Mouse (Mus musculus) kidney, postnatal 0 days (tissue): ENCODE results near the gene Mpnd. TPM values are rescaled to one million over a fixed set of nuclear protein-coding genes. Genes with fewer than 3 reads are reported as not detected.
A peak's percentile ranks its signal among the peaks of the same experiment; 100 is the strongest.
"Not testable (repeated sequence)": the region's sequence is repeated elsewhere in the genome, so short reads cannot be mapped to it uniquely, and the experiment has no call there.

Experiments used
- ATAC-seq: fragments of 200-750 bp; cut with Nextera tagmentation; replicated peaks from 2 replicates; pipeline ENCODE4 v1.8.0; 2017; ENCODE audit warnings: low read depth, moderate number of reproducible peaks, moderate TSS enrichment, moderate library complexity; ENCODE audit not compliant: low FRiP score
- DNase-seq: peaks from one replicate; pipeline ENCODE4 v3.0.0-alpha.2; 2016; ENCODE audit warnings: low spot score
- H3K27ac ChIP-seq: fragments of 300-500 bp; sonication (generic); 2 replicates; pipeline ENCODE4 v1.5.1; 2014; ENCODE audit warnings: mild to moderate bottlenecking
- H3K27me3 ChIP-seq: fragments of 300-500 bp; sonication (generic); 2 replicates; pipeline ENCODE4 v1.6.1; 2014; ENCODE audit warnings: low read length, mixed read lengths; ENCODE audit not compliant: insufficient read depth
- H3K36me3 ChIP-seq: fragments of 300-500 bp; sonication (generic); 2 replicates; pipeline ENCODE4 v1.6.1; 2014; ENCODE audit warnings: low read length, mixed read lengths; ENCODE audit not compliant: insufficient read depth
- H3K4me1 ChIP-seq: fragments of 300-500 bp; sonication (generic); replicated peaks from 2 replicates; pipeline ENCODE4 v1.6.1; 2014; ENCODE audit warnings: antibody characterized with exemption, low read length, mixed read lengths; ENCODE audit not compliant: insufficient read depth
- H3K4me2 ChIP-seq: fragments of 300-500 bp; sonication (generic); 2 replicates; pipeline ENCODE4 v1.6.1; 2014; ENCODE audit warnings: mild to moderate bottlenecking, low read length, moderate library complexity, mixed read lengths
- H3K4me3 ChIP-seq: fragments of 300-500 bp; sonication (generic); replicated peaks from 2 replicates; pipeline ENCODE4 v1.5.1; 2014; ENCODE audit warnings: low read depth, low read length
- H3K9ac ChIP-seq: fragments of 300-500 bp; sonication (generic); 2 replicates; pipeline ENCODE4 v1.6.1; 2014; ENCODE audit warnings: low read depth, low read length
- H3K9me3 ChIP-seq: fragments of 300-500 bp; sonication (generic); replicated peaks from 2 replicates; pipeline ENCODE4 v1.6.1; 2016; ENCODE audit warnings: low read length, inconsistent platforms, mixed read lengths
- CTCF ChIP-seq: IDR thresholded peaks from 2 replicates; pipeline ENCODE4 v1.5.1; 2016; ENCODE audit warnings: antibody characterized with exemption, low read depth, mild to moderate bottlenecking, moderate library complexity
- WGBS: fragments of 180-500 bp; shearing (Covaris S2); extraction: QIAGEN DNeasy Blood & Tissue Kit; methylation state at CpG from one replicate; pipeline ENCODE4 v1.1.7; 2014; 5-methylcytosine and 5-hydroxymethylcytosine counted together
- polyA plus RNA-seq: library from polyadenylated mRNA; unstranded; fragments of >200 nt; fragmentation: Nextera tagmentation; extraction: Ambion mirVana; gene quantifications from 2 replicates; pipeline ENCODE4 v1.2.1, GENCODE M21; 2015

Gene Mpnd
- polyA plus RNA-seq, 1 experiment from 2014 or later, result 83.9 TPM

DNA sequence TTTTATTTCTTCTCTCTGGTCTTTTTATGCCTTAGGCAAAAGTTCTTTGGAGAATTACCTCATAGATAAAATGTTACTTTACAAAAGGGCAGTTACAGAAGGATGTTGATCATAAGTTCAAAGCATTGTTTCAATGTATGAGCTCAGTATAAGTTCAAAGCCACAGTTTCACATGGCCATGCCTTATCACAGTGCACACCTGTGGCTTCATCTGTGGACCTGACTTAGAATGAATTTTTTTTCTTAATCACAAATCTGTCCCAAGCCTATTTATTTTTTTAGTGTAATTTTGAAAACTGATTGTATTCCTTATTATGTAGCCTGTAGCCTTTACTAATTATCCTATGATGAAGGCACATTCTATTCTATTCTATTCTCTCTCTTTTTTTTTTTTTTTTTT lies 49.4 kb downstream of the Mpnd start:
- no peaks in the 10 kb centered on the region for H3K27me3 ChIP-seq
- no peak overlapping the region for H3K9ac ChIP-seq
- no peaks in the 10 kb centered on the region for H3K4me1 ChIP-seq
- no peak overlapping the region for H3K27ac ChIP-seq
- peaks cover 21% of the 10 kb centered on the region for H3K36me3 ChIP-seq
- TF ChIP-seq CTCF, result no peak
- no peak for ATAC-seq
- no peak for DNase-seq
- H3K4me3 ChIP-seq, result no peak overlapping the region
- H3K9me3 ChIP-seq, result no peaks in the 10 kb centered on the region
- no peak overlapping the region for H3K4me2 ChIP-seq

DNA sequence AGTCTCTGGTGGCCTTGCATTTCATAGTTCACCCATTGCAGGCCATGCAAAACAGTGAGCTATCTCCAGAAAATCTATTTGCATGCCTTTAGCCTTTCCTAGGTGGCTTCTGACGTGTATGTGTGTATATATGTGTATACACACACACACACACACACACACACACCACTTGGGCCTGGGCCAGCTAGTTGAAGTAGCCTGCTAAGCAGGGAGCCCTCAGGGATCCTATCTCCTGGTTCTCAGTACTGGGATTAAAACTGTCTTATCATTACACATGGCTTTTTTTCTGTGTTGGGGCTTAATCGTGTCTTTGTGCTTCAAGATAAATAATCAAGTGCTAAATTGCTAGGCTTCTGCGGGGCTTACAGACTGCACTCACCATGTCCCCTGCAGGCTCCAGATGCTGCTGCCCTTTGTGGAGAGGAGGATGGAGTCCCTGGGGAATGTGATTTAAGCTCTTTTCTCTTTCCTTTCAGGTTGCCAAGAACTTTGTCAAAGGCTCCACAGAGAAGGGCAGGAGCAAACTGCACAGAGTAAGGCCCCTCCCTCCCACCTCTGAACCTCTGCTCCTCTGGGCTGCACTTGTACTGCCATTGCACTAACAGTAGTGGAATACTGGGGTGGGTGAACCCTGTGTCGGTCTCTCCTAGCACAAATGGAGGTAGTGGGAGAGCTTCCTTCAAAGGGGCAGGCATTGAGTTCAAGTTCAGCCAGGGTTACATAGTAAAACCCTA lies 50.6 kb downstream of the Mpnd start:
- no peak for ATAC-seq
- no peak for TF ChIP-seq CTCF
- Histone ChIP-seq H3K4me2 (no peak overlapping the region), H3K27ac (no peak overlapping the region), H3K4me1 (no peaks in the 10 kb centered on the region), H3K9ac (no peak overlapping the region), H3K27me3 (no peaks in the 10 kb centered on the region), H3K36me3 (peaks cover 31% of the 10 kb centered on the region), H3K4me3 (no peak overlapping the region), H3K9me3 (no peaks in the 10 kb centered on the region)
- no peak for DNase-seq
- WGBS, result 71% methylated on average over 4 of the region's 4 CpGs

GRCm38 (mm10) chr17:56057381-56058120 lies 52.0 kb downstream of the Mpnd start:
- peak; percentile 11; the same call in 1 of the 2 replicates for TF ChIP-seq CTCF
- peaks cover 45% of the 10 kb centered on the region for H3K36me3 ChIP-seq
- H3K27me3 ChIP-seq, result no peaks in the 10 kb centered on the region
- WGBS, result 83% methylated on average over 11 of the region's 11 CpGs
- no peak for DNase-seq
- ATAC-seq, result no peak
- no peaks in the 10 kb centered on the region for H3K4me1 ChIP-seq
- H3K27ac ChIP-seq, result no peak overlapping the region
- H3K9ac ChIP-seq, result no peak overlapping the region
- H3K4me2 ChIP-seq, result no peak overlapping the region
- no peaks in the 10 kb centered on the region for H3K9me3 ChIP-seq
- H3K4me3 ChIP-seq, result no peak overlapping the region

- no peak overlapping the region for H3K4me3 ChIP-seq
- H3K9ac ChIP-seq, result no peak overlapping the region
- no peaks in the 10 kb centered on the region for H3K9me3 ChIP-seq
- H3K36me3 ChIP-seq, result peaks cover 77% of the 10 kb centered on the region
- WGBS, result 92% methylated on average over 7 of the region's 7 CpGs
- no peak for TF ChIP-seq CTCF
- H3K27me3 ChIP-seq, result no peaks in the 10 kb centered on the region
- DNase-seq (no peak), ATAC-seq (no peak)
- H3K4me2 ChIP-seq, result no peak overlapping the region
- no peak overlapping the region for H3K27ac ChIP-seq
- H3K4me1 ChIP-seq, result no peaks in the 10 kb centered on the region
Measured at GRCm38 (mm10) chr17:56062081-56062480, 56.6 kb downstream of the Mpnd start.

- H3K27me3 ChIP-seq, H3K4me1 ChIP-seq, DNase-seq, H3K4me3 ChIP-seq, H3K27ac ChIP-seq, ATAC-seq, H3K4me2 ChIP-seq, H3K9ac ChIP-seq, H3K9me3 ChIP-seq: not testable (repeated sequence)
- TF ChIP-seq CTCF, result peak; percentile 41
- peaks cover 87% of the 10 kb centered on the region for H3K36me3 ChIP-seq
- WGBS, result 88% methylated on average over 6 of the region's 6 CpGs
Measured at GRCm38 (mm10) chr17:56065715-56066114, 60.2 kb downstream of the Mpnd start.

Other genes starting within 250 kb of the Mpnd start
- 10.8 and 12.0 TPM in 2 replicates for gene Zfp119a, start 126.8 kb upstream of the Mpnd start, polyA plus RNA-seq
- gene Zfp959, start 113.6 kb upstream of the Mpnd start, polyA plus RNA-seq, result 10.8 and 13.0 TPM in 2 replicates
- gene Zfp119b, start 56.2 kb upstream of the Mpnd start, polyA plus RNA-seq, result 8.1 and 10.6 TPM in 2 replicates
- gene Ebi3, start 53.1 kb upstream of the Mpnd start, polyA plus RNA-seq, result 1.6 and 1.8 TPM in 2 replicates
- gene Yju2, start 46.6 kb upstream of the Mpnd start, polyA plus RNA-seq, result 21.1 and 22.4 TPM in 2 replicates
- gene Shd, start 35.2 kb upstream of the Mpnd start, polyA plus RNA-seq, result 54.2 and 56.6 TPM in 2 replicates
- 6.7 and 7.2 TPM in 2 replicates for gene Fsd1, start 19.2 kb upstream of the Mpnd start, polyA plus RNA-seq
- 21.8 and 22.0 TPM in 2 replicates for gene Stap2, start 127 bp upstream of the Mpnd start, polyA plus RNA-seq
- 115 and 129 TPM in 2 replicates for gene Sh3gl1, start 30.9 kb downstream of the Mpnd start, polyA plus RNA-seq
- 11.1 and 11.2 TPM in 2 replicates for gene Chaf1a, start 34.7 kb downstream of the Mpnd start, polyA plus RNA-seq
- gene Ubxn6, start 69.3 kb downstream of the Mpnd start, polyA plus RNA-seq, result 54.4 and 56.0 TPM in 2 replicates
- 77.5 and 85.0 TPM in 2 replicates for gene Hdgfl2, start 73.9 kb downstream of the Mpnd start, polyA plus RNA-seq
- gene Plin4, start 104.1 kb downstream of the Mpnd start, polyA plus RNA-seq, result 0.08 and 0.09 TPM in 2 replicates
- gene Plin5, start 111.9 kb downstream of the Mpnd start, polyA plus RNA-seq, result 1.2 and 1.3 TPM in 2 replicates
- 1.7 and 1.9 TPM in 2 replicates for gene Lrg1, start 116.3 kb downstream of the Mpnd start, polyA plus RNA-seq
- gene Sema6b, start 134.6 kb downstream of the Mpnd start, polyA plus RNA-seq, result 0.87 and 1.2 TPM in 2 replicates
- 7.4 and 7.8 TPM in 2 replicates for gene Tnfaip8l1, start 156.8 kb downstream of the Mpnd start, polyA plus RNA-seq
- 83.0 and 85.0 TPM in 2 replicates for gene Mydgf, start 178.2 kb downstream of the Mpnd start, polyA plus RNA-seq
- gene Dpp9, start 213.2 kb downstream of the Mpnd start, polyA plus RNA-seq, result 22.1 and 25.2 TPM in 2 replicates